Mouse (Mus musculus) heart, embryonic 15.5 days (tissue): ENCODE measurements at regions not wholly inside any gene's neighbourhood (a gene's known extent, or its start where the extent isn't known, plus 50 kb on each side); places are given as distances from the start of the nearest gene placed in this dataset.

Source experiments
- ATAC-seq: fragments of 200-750 bp; cut with Nextera tagmentation; replicated peaks from 2 replicates; pipeline ENCODE4 v1.8.0; 2017; ENCODE audit warnings: low read depth, moderate TSS enrichment; ENCODE audit not compliant: insufficient number of reproducible peaks, insufficient read depth, low FRiP score
- H3K27ac ChIP-seq: fragments of 300-500 bp; sonication (generic); 2 replicates; pipeline ENCODE4 v1.5.1; 2015; ENCODE audit warnings: mild to moderate bottlenecking, inconsistent platforms
- H3K27me3 ChIP-seq: fragments of 300-500 bp; sonication (generic); 2 replicates; pipeline ENCODE4 v1.6.1; 2015; ENCODE audit warnings: inconsistent platforms
- H3K36me3 ChIP-seq: fragments of 300-500 bp; sonication (generic); 2 replicates; pipeline ENCODE4 v1.6.1; 2015; ENCODE audit warnings: mild to moderate bottlenecking, inconsistent platforms
- H3K4me1 ChIP-seq: fragments of 300-500 bp; sonication (generic); replicated peaks from 2 replicates; pipeline ENCODE4 v1.6.1; 2015; ENCODE audit warnings: inconsistent platforms
- H3K4me2 ChIP-seq: fragments of 300-500 bp; sonication (generic); 2 replicates; pipeline ENCODE4 v1.6.1; 2015; ENCODE audit warnings: inconsistent platforms, mild to moderate bottlenecking, moderate library complexity
- H3K4me3 ChIP-seq: fragments of 300-500 bp; sonication (generic); 2 replicates; pipeline ENCODE4 v1.5.1; 2015; ENCODE audit warnings: mild to moderate bottlenecking, inconsistent platforms
- H3K9ac ChIP-seq: fragments of 300-500 bp; sonication (generic); 2 replicates; pipeline ENCODE4 v1.6.1; 2015; ENCODE audit warnings: mild to moderate bottlenecking, inconsistent platforms
- H3K9me3 ChIP-seq: fragments of 300-500 bp; sonication (generic); replicated peaks from 2 replicates; pipeline ENCODE4 v1.6.1; 2016; ENCODE audit warnings: inconsistent platforms
- WGBS: fragments of 180-500 bp; shearing (Covaris S2); methylation state at CpG from one replicate; pipeline ENCODE4 v1.1.7; 2015; ENCODE audit warnings: mixed read lengths; 5-methylcytosine and 5-hydroxymethylcytosine counted together

- Histone ChIP-seq H3K9me3 (no peaks in the 10 kb centered on the region), H3K27ac (no peak overlapping the region), H3K9ac (no peak overlapping the region), H3K4me2 (no peak overlapping the region), H3K4me1 (no peaks in the 10 kb centered on the region), H3K27me3 (no peaks in the 10 kb centered on the region), H3K4me3 (no peak overlapping the region), H3K36me3 (no peaks in the 10 kb centered on the region)
- no peak for ATAC-seq
Observed at GRCm38 (mm10) chr15:61098519-61098918, 175.7 kb upstream of the A1bg start.

- Histone ChIP-seq H3K4me1 (no peaks in the 10 kb centered on the region), H3K9me3 (no peaks in the 10 kb centered on the region), H3K9ac (no peak overlapping the region), H3K4me3 (no peak overlapping the region), H3K4me2 (no peak overlapping the region), H3K27me3 (no peaks in the 10 kb centered on the region), H3K27ac (no peak overlapping the region), H3K36me3 (no peaks in the 10 kb centered on the region)
- 72% methylated on average over 3 of the region's 3 CpGs for WGBS
- no peak for ATAC-seq
Observed at GRCm38 (mm10) chr15:61096021-61096781, 173.4 kb upstream of the A1bg start.

- Histone ChIP-seq H3K9me3 (no peaks in the 10 kb centered on the region), H3K4me1 (no peaks in the 10 kb centered on the region), H3K27me3 (no peaks in the 10 kb centered on the region), H3K9ac (no peak overlapping the region), H3K4me3 (no peak overlapping the region), H3K36me3 (no peaks in the 10 kb centered on the region), H3K4me2 (no peak overlapping the region), H3K27ac (no peak overlapping the region)
- no peak for ATAC-seq
- whole genome bisulfite sequencing = 65% methylated on average over 7 of the region's 7 CpGs
Observed at GRCm38 (mm10) chr15:61055017-61055609, 132.3 kb upstream of the A1bg start.

GRCm38 (mm10) chr15:61051363-61051762 lies 128.6 kb upstream of the A1bg start:
- Histone ChIP-seq H3K36me3 (no peaks in the 10 kb centered on the region), H3K27me3 (no peaks in the 10 kb centered on the region), H3K4me3 (no peak overlapping the region), H3K9ac (no peak overlapping the region), H3K27ac (no peak overlapping the region), H3K4me2 (no peak overlapping the region), H3K9me3 (no peaks in the 10 kb centered on the region), H3K4me1 (no peaks in the 10 kb centered on the region)
- ATAC-seq = no peak
- WGBS = 61% methylated on average over 4 of the region's 4 CpGs

GRCm38 (mm10) chr15:61009509-61009908 lies 86.7 kb upstream of the A1bg start:
- no peaks in the 10 kb centered on the region for H3K4me1 ChIP-seq
- no peak overlapping the region for H3K9ac ChIP-seq
- 84% methylated on average over 3 of the region's 3 CpGs for WGBS
- ATAC-seq = no peak
- H3K27me3 ChIP-seq = no peaks in the 10 kb centered on the region
- H3K4me3 ChIP-seq = no peak overlapping the region
- no peak overlapping the region for H3K27ac ChIP-seq
- no peaks in the 10 kb centered on the region for H3K9me3 ChIP-seq
- no peaks in the 10 kb centered on the region for H3K36me3 ChIP-seq
- H3K4me2 ChIP-seq = no peak overlapping the region

GRCm38 (mm10) chr15:61007461-61008059 lies 84.7 kb upstream of the A1bg start:
- Histone ChIP-seq H3K4me2 (no peak overlapping the region), H3K9ac (no peak overlapping the region), H3K9me3 (no peaks in the 10 kb centered on the region), H3K4me3 (no peak overlapping the region), H3K27ac (no peak overlapping the region), H3K36me3 (no peaks in the 10 kb centered on the region), H3K27me3 (no peaks in the 10 kb centered on the region), H3K4me1 (no peaks in the 10 kb centered on the region)
- ATAC-seq = no peak
- WGBS = 68% methylated on average over 3 of the region's 3 CpGs

GRCm38 (mm10) chr15:61006608-61007007 lies 83.8 kb upstream of the A1bg start:
- ATAC-seq = no peak
- WGBS = 58% methylated on average over 4 of the region's 4 CpGs
- no peak overlapping the region for H3K4me3 ChIP-seq
- H3K27ac ChIP-seq = no peak overlapping the region
- H3K9ac ChIP-seq = no peak overlapping the region
- no peaks in the 10 kb centered on the region for H3K36me3 ChIP-seq
- no peaks in the 10 kb centered on the region for H3K9me3 ChIP-seq
- H3K4me1 ChIP-seq = no peaks in the 10 kb centered on the region
- H3K4me2 ChIP-seq = no peak overlapping the region
- H3K27me3 ChIP-seq = no peaks in the 10 kb centered on the region

- Histone ChIP-seq H3K27me3 (no peaks in the 10 kb centered on the region), H3K4me2 (no peak overlapping the region), H3K9me3 (no peaks in the 10 kb centered on the region), H3K4me1 (no peaks in the 10 kb centered on the region), H3K4me3 (no peak overlapping the region), H3K27ac (no peak overlapping the region), H3K36me3 (no peaks in the 10 kb centered on the region), H3K9ac (no peak overlapping the region)
- WGBS = 76% methylated on average over 4 of the region's 4 CpGs
- ATAC-seq = no peak
Observed at GRCm38 (mm10) chr15:60993971-60994690, 71.3 kb upstream of the A1bg start.

- Histone ChIP-seq H3K27me3 (no peaks in the 10 kb centered on the region), H3K9me3 (no peaks in the 10 kb centered on the region), H3K9ac (no peak overlapping the region), H3K36me3 (no peaks in the 10 kb centered on the region), H3K4me2 (no peak overlapping the region), H3K4me3 (no peak overlapping the region), H3K4me1 (no peaks in the 10 kb centered on the region), H3K27ac (no peak overlapping the region)
- no peak for ATAC-seq
- WGBS = 82% methylated on average over 2 of the region's 2 CpGs
Observed at GRCm38 (mm10) chr15:60993394-60993793, 70.6 kb upstream of the A1bg start.

GRCm38 (mm10) chr15:60982576-60982975 lies 59.8 kb upstream of the A1bg start:
- Histone ChIP-seq H3K4me3 (no peak overlapping the region), H3K9ac (no peak overlapping the region), H3K9me3 (no peaks in the 10 kb centered on the region), H3K27me3 (no peaks in the 10 kb centered on the region), H3K4me2 (no peak overlapping the region), H3K4me1 (no peaks in the 10 kb centered on the region), H3K36me3 (no peaks in the 10 kb centered on the region), H3K27ac (no peak overlapping the region)
- no peak for ATAC-seq
- WGBS = 47% methylated on average over 2 of the region's 2 CpGs
